Mouse (Mus musculus) heart, adult 2 months (tissue): ENCODE results near the gene Prss35. TPM values are rescaled to one million over a fixed set of nuclear protein-coding genes. Genes with fewer than 3 reads are reported as not detected.

Source experiments
- DNase-seq, 2 experiments: peaks; one replicate each; pipeline ENCODE4 v3.0.0; 2021
- H3K27ac ChIP-seq: fragments of 200-600 bp; 2 replicates; pipeline ENCODE4 v1.8.1; 2022
- H3K27me3 ChIP-seq: fragments of 200-500 bp; 2 replicates; pipeline ENCODE4 v1.6.1; 2012; ENCODE audit warnings: mild to moderate bottlenecking, low read length, inconsistent platforms, mixed read lengths; ENCODE audit not compliant: control insufficient read depth, insufficient read depth
- H3K36me3 ChIP-seq: fragments of 200-500 bp; 2 replicates; pipeline ENCODE4 v1.6.1; 2012; ENCODE audit warnings: low read length, inconsistent platforms; ENCODE audit not compliant: control insufficient read depth, insufficient read depth
- H3K4me1 ChIP-seq: fragments of 200-500 bp; 2 replicates; pipeline ENCODE4 v1.6.1; 2011; ENCODE audit warnings: low read length; ENCODE audit not compliant: control insufficient read depth, insufficient read depth
- H3K4me3 ChIP-seq: fragments of 200-600 bp; 2 replicates; pipeline ENCODE4 v1.8.1; 2022
- H3K79me2 ChIP-seq: fragments of 200-500 bp; replicated peaks from 2 replicates; pipeline ENCODE4 v1.6.1; 2012; ENCODE audit warnings: mild to moderate bottlenecking, inconsistent platforms, low read length, moderate library complexity, mixed read lengths; ENCODE audit not compliant: control insufficient read depth, insufficient read depth
- H3K9ac ChIP-seq: fragments of 200-500 bp; 2 replicates; pipeline ENCODE4 v1.6.1; 2012; ENCODE audit warnings: low read depth, mild to moderate bottlenecking, control low read depth, inconsistent platforms, low read length, mixed read lengths
- CTCF ChIP-seq: fragments of 200-600 bp; IDR thresholded peaks from 2 replicates; pipeline ENCODE4 v1.8.1; 2022; ENCODE audit warnings: antibody characterized with exemption, mild to moderate bottlenecking, moderate library complexity
- EP300 ChIP-seq: fragments of 200-500 bp; IDR thresholded peaks from 2 replicates; pipeline ENCODE4 v1.6.1; 2011; ENCODE audit warnings: low read depth, low read length, control low read depth; ENCODE audit not compliant: insufficient read depth
- POLR2A ChIP-seq: fragments of 200-500 bp; IDR thresholded peaks from 2 replicates; pipeline ENCODE4 v1.6.1; 2011; ENCODE audit warnings: mild to moderate bottlenecking, low read depth, low read length, control low read depth; ENCODE audit not compliant: insufficient read depth
- WGBS: fragments of 180-500 bp; shearing (Covaris S2); methylation state at CpG from one replicate; pipeline ENCODE4 v1.1.7; 2018; 5-methylcytosine and 5-hydroxymethylcytosine counted together
- intact Hi-C: fragments of 180-260 bp; cut with DNase I; formaldehyde crosslinking; loops from one replicate; pipeline ENCODE4 v1.15.1; 2025
- polyA plus RNA-seq: library from polyadenylated mRNA; depleted of rRNA; stranded (reverse); fragments of >200 nt; gene quantifications from 2 replicates; pipeline ENCODE4 v1.2.3, GENCODE M21; 2012
- total RNA-seq, 2 experiments: library from RNA; stranded (reverse); gene quantifications; 2 replicates each; pipeline ENCODE4 v1.2.3; 2021

Prss35 gene
- total and polyA plus RNA-seq, 3 experiments: 0.16 to 0.37 (median 0.30) TPM

GRCm38 (mm10) chr9:86775374-86775773 is 31.9 kb downstream of the Prss35 start:
- no peaks in the 10 kb centered on the region for H3K4me1 ChIP-seq
- no peak for TF ChIP-seq EP300
- TF ChIP-seq CTCF: no peak
- TF ChIP-seq POLR2A: no peak
- H3K79me2 ChIP-seq: no peaks in the 10 kb centered on the region
- no peaks in the 10 kb centered on the region for H3K36me3 ChIP-seq
- H3K9ac ChIP-seq: no peak overlapping the region
- WGBS: 87% methylated on average over 6 of the region's 6 CpGs
- intact Hi-C loops: no loop called here
- H3K27ac ChIP-seq: no peak overlapping the region
- no peak overlapping the region for H3K4me3 ChIP-seq
- no peaks in the 10 kb centered on the region for H3K27me3 ChIP-seq
- DNase-seq: no peak

GRCm38 (mm10) chr9:86777309-86777708 is 33.9 kb downstream of the Prss35 start:
- Histone ChIP-seq H3K79me2 (no peaks in the 10 kb centered on the region), H3K27ac (no peak overlapping the region), H3K9ac (no peak overlapping the region), H3K27me3 (no peaks in the 10 kb centered on the region), H3K36me3 (no peaks in the 10 kb centered on the region), H3K4me3 (no peak overlapping the region), H3K4me1 (no peaks in the 10 kb centered on the region)
- no peak for DNase-seq
- WGBS: 65% methylated on average over 7 of the region's 7 CpGs
- no peak for TF ChIP-seq EP300
- no peak for TF ChIP-seq CTCF
- TF ChIP-seq POLR2A: no peak
- intact Hi-C loops: no loop called here

GRCm38 (mm10) chr9:86778212-86778611 is 34.8 kb downstream of the Prss35 start:
- H3K27me3 ChIP-seq: no peaks in the 10 kb centered on the region
- WGBS: 69% methylated on average over 4 of the region's 4 CpGs
- H3K9ac ChIP-seq: no peak overlapping the region
- no peak overlapping the region for H3K27ac ChIP-seq
- no peaks in the 10 kb centered on the region for H3K36me3 ChIP-seq
- H3K4me1 ChIP-seq: no peaks in the 10 kb centered on the region
- no peak for TF ChIP-seq POLR2A
- TF ChIP-seq EP300: no peak
- no peak for TF ChIP-seq CTCF
- no peak overlapping the region for H3K4me3 ChIP-seq
- no peaks in the 10 kb centered on the region for H3K79me2 ChIP-seq
- intact Hi-C loops: no loop called here
- no peak for DNase-seq

- intact Hi-C loops: no loop called here
- H3K4me3 ChIP-seq: no peak overlapping the region
- no peaks in the 10 kb centered on the region for H3K36me3 ChIP-seq
- no peak overlapping the region for H3K27ac ChIP-seq
- no peak for TF ChIP-seq EP300
- no peak for TF ChIP-seq CTCF
- no peak for TF ChIP-seq POLR2A
- H3K27me3 ChIP-seq: no peaks in the 10 kb centered on the region
- no peaks in the 10 kb centered on the region for H3K79me2 ChIP-seq
- 82% methylated on average over 4 of the region's 4 CpGs for WGBS
- DNase-seq: no peak
- no peaks in the 10 kb centered on the region for H3K4me1 ChIP-seq
- no peak overlapping the region for H3K9ac ChIP-seq
Measured at GRCm38 (mm10) chr9:86781426-86781825, 38.0 kb downstream of the Prss35 start.

DNA sequence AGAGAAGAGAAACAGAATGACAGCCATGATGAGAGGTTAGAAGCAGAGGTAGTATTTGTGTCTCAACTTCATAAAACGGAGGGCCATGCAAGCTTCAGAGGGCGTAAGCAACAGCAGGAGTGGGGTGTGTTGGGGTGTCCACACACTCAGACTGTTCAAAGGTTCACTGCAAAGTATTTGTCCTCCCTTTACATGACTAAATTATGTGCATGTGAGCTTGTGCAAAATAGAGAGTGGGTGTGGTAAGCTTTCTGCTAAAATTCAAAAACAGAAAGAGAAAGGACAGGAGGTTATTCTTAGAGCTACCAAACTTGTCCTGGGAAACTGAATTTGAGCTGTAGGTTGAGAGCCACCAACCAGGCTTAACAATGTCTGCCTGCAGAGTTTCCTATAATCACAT is 39.4 kb downstream of the Prss35 start:
- Histone ChIP-seq H3K79me2 (no peaks in the 10 kb centered on the region), H3K4me1 (no peaks in the 10 kb centered on the region), H3K27ac (no peak overlapping the region), H3K27me3 (no peaks in the 10 kb centered on the region), H3K9ac (no peak overlapping the region), H3K36me3 (no peaks in the 10 kb centered on the region), H3K4me3 (no peak overlapping the region)
- intact Hi-C loops: no loop called here
- WGBS: 85% methylated on average over 2 of the region's 2 CpGs
- no peak for TF ChIP-seq POLR2A
- no peak for TF ChIP-seq EP300
- no peak for TF ChIP-seq CTCF
- no peak for DNase-seq

DNA sequence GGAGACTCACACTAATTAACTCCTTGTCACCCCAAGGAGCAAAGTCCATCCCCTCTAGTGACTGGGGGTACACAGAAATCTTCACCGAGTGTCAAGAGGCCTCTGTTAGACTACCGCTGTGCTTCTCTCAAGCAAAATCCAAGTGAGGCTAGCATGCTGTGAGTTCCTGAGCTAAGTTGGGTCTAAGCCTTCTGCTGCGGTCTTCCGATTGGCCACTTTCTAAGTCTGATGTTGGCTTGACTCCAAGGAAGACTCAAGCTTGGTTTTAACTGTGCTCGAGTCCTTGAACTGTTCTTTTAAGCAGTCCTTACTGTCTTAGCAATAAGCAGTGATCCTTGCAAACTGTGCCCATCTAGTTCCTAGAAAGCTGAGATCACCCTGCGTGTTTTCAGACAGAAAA is 45.7 kb downstream of the Prss35 start:
- no peak for TF ChIP-seq CTCF
- no peak for TF ChIP-seq POLR2A
- no peak for TF ChIP-seq EP300
- Histone ChIP-seq H3K4me3 (no peak overlapping the region), H3K27me3 (no peaks in the 10 kb centered on the region), H3K79me2 (no peaks in the 10 kb centered on the region), H3K36me3 (no peaks in the 10 kb centered on the region), H3K27ac (no peak overlapping the region), H3K9ac (no peak overlapping the region), H3K4me1 (no peaks in the 10 kb centered on the region)
- DNase-seq: no peak
- intact Hi-C loops: no loop called here
- WGBS: 74% methylated on average over 6 of the region's 6 CpGs
